Mouse (Mus musculus): ENCODE results near the gene Hrk. TPM values are rescaled to one million over a fixed set of nuclear protein-coding genes. Genes with fewer than 3 reads are reported as not detected.

Hrk gene
- 0.01 TPM in 1 of 2 replicates, not detected in the other for polyA plus RNA-seq (2015; fragmentation: Nextera tagmentation; extraction: Ambion mirVana)

DNA sequence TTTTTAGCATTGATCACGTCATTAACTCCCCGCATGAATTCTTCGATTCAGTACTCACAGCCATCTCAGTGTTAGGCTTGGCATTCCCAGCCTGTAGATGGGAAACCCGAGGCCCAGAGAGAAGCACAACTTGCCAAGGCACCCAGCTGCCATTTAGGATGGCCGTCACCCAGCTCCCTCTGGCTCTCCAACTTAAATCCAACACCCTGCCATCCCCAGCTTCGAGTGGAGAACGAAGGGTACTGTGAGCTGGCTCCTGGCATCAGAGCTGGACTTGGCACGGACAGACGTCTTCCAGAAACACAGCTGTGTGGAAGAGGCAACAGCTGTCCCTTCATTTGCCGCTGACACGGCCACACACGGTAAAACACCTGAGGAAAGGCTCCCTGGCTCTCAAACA lies at the start of gene Hrk:
Gene Hrk, plus strand, starts transcription at position 68 of the 400 bp plus-strand sequence.
- H3K27me3 ChIP-seq: peaks cover 90% of the 10 kb centered on the region
- no peak within 1 kb of the TSS for H3K27ac ChIP-seq
- ATAC-seq (ENCODE audit: low read depth) (no peak), DNase-seq (no peak)
- no peaks in the 10 kb centered on the region for H3K9me3 ChIP-seq (replicated peaks)
- WGBS (ENCODE audit: insufficient replicate concordance): 55% methylated on average over 12 of the region's 12 CpGs
- no peaks in the 10 kb centered on the region for H3K4me1 ChIP-seq (replicated peaks)
- H3K4me3 ChIP-seq (replicated peaks): no peak within 1 kb of the TSS
- H3K36me3 ChIP-seq: no peaks in the 10 kb centered on the region
- H3K4me2 ChIP-seq: no peak within 1 kb of the TSS
- no peak within 1 kb of the TSS for H3K9ac ChIP-seq

DNA sequence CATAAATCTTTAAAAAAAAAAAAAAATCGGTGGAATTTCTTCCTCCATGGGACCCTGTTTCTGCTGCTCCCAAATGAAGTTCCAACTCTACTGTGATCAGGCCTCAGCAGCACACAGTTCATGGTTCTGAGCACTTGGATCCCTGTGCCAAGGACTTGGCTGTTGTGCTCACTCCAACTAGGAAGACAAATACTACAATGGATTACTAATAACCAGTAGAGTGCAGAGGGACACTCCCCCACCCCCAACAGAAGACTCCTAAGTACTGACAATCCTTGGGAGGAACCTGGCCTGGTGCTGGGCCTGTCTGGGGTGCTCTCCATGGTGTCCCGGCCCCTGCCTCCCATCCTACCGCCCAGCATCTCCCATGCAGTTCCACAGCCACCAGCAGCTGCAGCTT lies 46.1 kb upstream of the Hrk start:
- no peak for ATAC-seq (ENCODE audit: low read depth)
- H3K36me3 ChIP-seq: peaks cover 31% of the 10 kb centered on the region
- H3K4me2 ChIP-seq: no peak overlapping the region
- H3K9me3 ChIP-seq (replicated peaks): no peaks in the 10 kb centered on the region
- WGBS (ENCODE audit: insufficient replicate concordance): 74% methylated on average over 3 of the region's 3 CpGs
- H3K27me3 ChIP-seq: no peaks in the 10 kb centered on the region
- no peak for DNase-seq
- H3K4me3 ChIP-seq (replicated peaks): no peak overlapping the region
- no peak overlapping the region for H3K9ac ChIP-seq
- peaks cover 9% of the 10 kb centered on the region; the same call in 1 of the 2 replicates for H3K4me1 ChIP-seq (replicated peaks)
- no peak overlapping the region for H3K27ac ChIP-seq

DNA sequence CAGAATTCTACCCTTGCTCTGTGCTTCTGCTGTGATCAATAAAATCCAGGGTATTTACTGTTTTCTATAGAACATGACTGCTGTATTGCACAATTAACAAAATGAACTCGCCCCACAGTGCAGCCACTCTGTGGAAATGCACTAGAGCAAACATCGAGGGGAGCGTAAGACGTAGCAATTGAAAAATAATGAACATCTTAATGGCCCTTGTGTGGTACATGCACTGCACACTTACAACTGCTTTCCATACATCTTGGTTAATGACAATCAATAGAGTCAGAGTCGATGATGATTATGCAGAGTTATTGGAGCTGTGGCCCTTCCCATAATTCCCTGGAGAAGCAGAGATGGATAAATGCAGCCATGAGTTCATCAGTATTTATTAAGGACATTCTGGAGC lies 45.5 kb upstream of the Hrk start:
- ATAC-seq (ENCODE audit: low read depth): no peak
- Histone ChIP-seq H3K4me3 (replicated peaks) (no peak overlapping the region), H3K9ac (no peak overlapping the region), H3K4me1 (replicated peaks) (peaks cover 9% of the 10 kb centered on the region; the same call in 1 of the 2 replicates), H3K36me3 (peaks cover 27% of the 10 kb centered on the region), H3K27me3 (no peaks in the 10 kb centered on the region), H3K9me3 (replicated peaks) (no peaks in the 10 kb centered on the region), H3K4me2 (no peak overlapping the region), H3K27ac (no peak overlapping the region)
- DNase-seq: no peak
- WGBS (ENCODE audit: insufficient replicate concordance): 87% methylated on average over 5 of the region's 5 CpGs

DNA sequence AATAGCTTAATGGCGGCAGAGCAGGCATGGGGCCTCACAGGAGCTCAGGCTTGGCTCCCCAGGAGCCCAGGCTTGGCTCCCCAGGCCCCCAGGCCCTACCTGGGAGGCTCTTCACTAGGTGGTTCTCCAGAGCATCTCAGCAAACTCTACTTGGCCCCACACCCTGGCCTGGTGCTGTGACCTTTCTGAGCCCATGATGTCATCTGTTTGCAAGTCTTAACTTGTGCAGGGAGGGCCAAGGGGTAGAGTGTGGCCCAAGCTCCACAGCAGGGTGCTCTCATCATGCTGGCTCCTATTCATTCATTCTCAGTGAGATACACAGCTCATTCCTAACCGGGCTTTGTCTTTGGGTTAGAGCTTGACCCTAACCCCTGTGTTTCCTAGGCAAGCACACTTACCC lies 43.8 kb upstream of the Hrk start:
- peaks cover 39% of the 10 kb centered on the region for H3K36me3 ChIP-seq
- no peak overlapping the region for H3K4me2 ChIP-seq
- no peak overlapping the region for H3K27ac ChIP-seq
- DNase-seq (no peak), ATAC-seq (ENCODE audit: low read depth) (peak; percentile 36; the same call in 1 of the 2 replicates)
- WGBS (ENCODE audit: insufficient replicate concordance): 76% methylated on average over 2 of the region's 2 CpGs
- H3K4me1 ChIP-seq (replicated peaks): peaks cover 9% of the 10 kb centered on the region; the same call in 1 of the 2 replicates
- no peak overlapping the region for H3K9ac ChIP-seq
- H3K27me3 ChIP-seq: no peaks in the 10 kb centered on the region
- no peak overlapping the region for H3K4me3 ChIP-seq (replicated peaks)
- H3K9me3 ChIP-seq (replicated peaks): no peaks in the 10 kb centered on the region

DNA sequence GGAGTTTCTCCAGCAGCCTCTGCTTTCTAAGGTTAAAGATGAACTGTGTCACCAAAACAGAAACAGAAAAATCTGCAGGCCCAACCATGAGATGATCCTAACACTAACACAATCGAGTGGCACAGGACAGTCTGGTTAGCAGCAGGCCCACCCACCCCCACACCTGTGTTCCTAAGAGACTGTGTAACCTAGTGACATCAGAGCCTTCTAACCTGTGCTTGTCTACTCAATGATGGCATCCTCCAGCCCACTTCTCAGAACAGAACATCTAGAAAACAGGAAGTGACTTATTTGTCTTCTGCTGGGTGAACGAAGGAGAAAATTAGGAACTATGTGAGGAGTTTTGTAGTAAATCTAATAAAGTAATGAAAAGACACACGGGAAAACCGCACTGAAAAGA lies 42.5 kb upstream of the Hrk start:
- Histone ChIP-seq H3K27ac (no peak overlapping the region), H3K4me1 (replicated peaks) (peaks cover 9% of the 10 kb centered on the region; the same call in 1 of the 2 replicates), H3K9ac (no peak overlapping the region), H3K4me2 (no peak overlapping the region), H3K27me3 (no peaks in the 10 kb centered on the region), H3K4me3 (replicated peaks) (no peak overlapping the region), H3K36me3 (peaks cover 48% of the 10 kb centered on the region), H3K9me3 (replicated peaks) (no peaks in the 10 kb centered on the region)
- no peak for ATAC-seq (ENCODE audit: low read depth)
- DNase-seq: no peak
- WGBS (ENCODE audit: insufficient replicate concordance): 68% methylated on average over 4 of the region's 4 CpGs

DNA sequence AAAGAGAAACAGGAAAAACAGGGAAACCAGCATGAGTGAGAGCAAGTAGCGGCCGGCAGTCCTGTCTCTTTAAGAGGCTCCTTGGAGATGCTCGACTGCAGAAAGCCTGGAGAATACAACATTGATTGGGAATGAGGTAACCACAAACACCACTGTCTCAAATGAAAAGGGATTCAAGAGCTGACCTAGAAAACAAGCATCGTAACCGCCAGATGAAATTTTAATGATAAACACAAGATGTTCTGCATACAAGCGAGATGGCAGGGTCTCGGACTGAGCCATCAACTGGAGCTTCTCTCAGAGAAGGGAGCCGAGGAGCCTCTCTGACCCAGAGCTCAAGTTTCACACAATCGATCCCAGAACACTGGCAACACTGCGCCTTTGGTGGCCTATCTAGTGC lies 41.4 kb upstream of the Hrk start:
- 77% methylated on average over 10 of the region's 10 CpGs for WGBS (ENCODE audit: insufficient replicate concordance)
- no peak overlapping the region for H3K9ac ChIP-seq
- H3K36me3 ChIP-seq: peaks cover 54% of the 10 kb centered on the region
- DNase-seq (no peak), ATAC-seq (ENCODE audit: low read depth) (no peak)
- H3K27ac ChIP-seq: no peak overlapping the region
- no peak overlapping the region for H3K4me2 ChIP-seq
- no peak overlapping the region for H3K4me3 ChIP-seq (replicated peaks)
- no peaks in the 10 kb centered on the region for H3K27me3 ChIP-seq
- no peaks in the 10 kb centered on the region for H3K9me3 ChIP-seq (replicated peaks)
- peaks cover 9% of the 10 kb centered on the region; the same call in 1 of the 2 replicates for H3K4me1 ChIP-seq (replicated peaks)

DNA sequence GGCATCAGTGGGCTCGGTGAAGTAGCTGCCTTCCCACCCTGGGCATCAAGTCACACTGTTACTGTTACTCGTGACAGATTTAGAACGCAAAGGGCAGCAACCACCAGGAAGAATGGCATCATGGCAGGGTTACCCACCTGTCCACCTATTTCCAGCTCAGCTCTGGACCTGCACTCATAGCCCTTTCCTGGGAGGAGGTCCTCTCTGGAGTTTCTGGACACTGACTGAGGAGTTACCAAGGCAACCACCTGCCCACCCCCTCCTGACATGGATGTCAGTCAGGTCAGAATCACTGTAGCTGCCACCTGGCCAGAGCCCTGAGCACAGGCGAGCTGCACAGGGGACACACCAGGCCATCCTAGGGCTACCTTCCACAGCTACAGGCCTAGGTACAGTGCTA lies 37.8 kb upstream of the Hrk start:
- WGBS (ENCODE audit: insufficient replicate concordance): 85% methylated on average over 4 of the region's 4 CpGs
- no peaks in the 10 kb centered on the region for H3K9me3 ChIP-seq (replicated peaks)
- H3K27me3 ChIP-seq: no peaks in the 10 kb centered on the region
- ATAC-seq (ENCODE audit: low read depth) (no peak), DNase-seq (no peak)
- peaks cover 44% of the 10 kb centered on the region for H3K36me3 ChIP-seq
- no peak overlapping the region for H3K9ac ChIP-seq
- no peaks in the 10 kb centered on the region for H3K4me1 ChIP-seq (replicated peaks)
- no peak overlapping the region for H3K27ac ChIP-seq
- H3K4me2 ChIP-seq: no peak overlapping the region
- no peak overlapping the region for H3K4me3 ChIP-seq (replicated peaks)

DNA sequence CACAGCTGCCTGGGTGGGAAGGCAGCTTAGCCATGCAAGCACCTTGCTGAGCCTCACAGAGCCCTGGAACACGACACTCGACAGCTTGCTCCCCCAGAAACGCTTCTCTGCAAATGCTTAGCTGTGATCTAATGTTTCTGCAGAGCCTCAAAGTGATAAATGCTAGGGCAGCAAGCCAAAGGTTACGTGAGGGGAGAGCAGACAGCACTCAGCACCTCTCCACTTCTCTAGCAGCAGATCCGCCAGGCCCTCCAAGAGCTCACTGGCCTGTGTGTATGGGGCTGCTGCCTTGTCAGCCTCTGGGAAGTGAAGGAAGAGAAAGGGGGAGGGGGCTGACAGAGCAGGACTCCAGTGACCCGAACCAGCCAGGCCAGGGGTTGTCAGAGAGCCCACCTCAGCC lies 36.2 kb upstream of the Hrk start:
- no peak for ATAC-seq (ENCODE audit: low read depth)
- no peaks in the 10 kb centered on the region for H3K9me3 ChIP-seq (replicated peaks)

DNA sequence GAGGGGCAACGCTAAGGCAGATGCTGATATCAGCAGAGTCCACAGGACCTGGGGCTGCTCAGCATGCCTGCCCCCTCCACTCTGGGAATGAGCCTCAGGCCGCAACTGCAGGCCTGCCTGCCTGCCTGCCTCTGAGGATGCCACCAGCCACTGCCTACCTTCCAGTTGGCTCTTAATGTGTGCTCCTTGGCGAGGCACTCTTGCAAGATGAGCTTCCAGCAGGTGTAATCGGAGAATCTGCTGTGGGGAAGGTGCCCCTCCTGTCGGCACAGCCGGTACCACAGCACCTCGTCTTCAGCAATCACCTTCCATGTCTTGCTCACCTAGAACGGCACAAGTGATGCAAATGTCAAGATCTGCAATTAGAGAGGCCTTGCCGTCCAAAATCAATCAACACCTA lies 35.8 kb upstream of the Hrk start:
- ATAC-seq (ENCODE audit: low read depth) (no peak), DNase-seq (no peak)
- Histone ChIP-seq H3K9ac (no peak overlapping the region), H3K4me2 (no peak overlapping the region), H3K36me3 (peaks cover 52% of the 10 kb centered on the region), H3K27ac (no peak overlapping the region), H3K9me3 (replicated peaks) (no peaks in the 10 kb centered on the region), H3K4me3 (replicated peaks) (no peak overlapping the region), H3K4me1 (replicated peaks) (no peaks in the 10 kb centered on the region), H3K27me3 (no peaks in the 10 kb centered on the region)
- WGBS (ENCODE audit: insufficient replicate concordance): 80% methylated on average over 9 of the region's 9 CpGs

More for the DNA sequence above, 36.2 kb upstream of the Hrk start:
- H3K4me2 ChIP-seq: no peak overlapping the region
- no peaks in the 10 kb centered on the region for H3K4me1 ChIP-seq (replicated peaks)
- WGBS (ENCODE audit: insufficient replicate concordance): 77% methylated on average over 6 of the region's 6 CpGs
- H3K9ac ChIP-seq: no peak overlapping the region
- H3K27ac ChIP-seq: no peak overlapping the region
- peaks cover 52% of the 10 kb centered on the region for H3K36me3 ChIP-seq
- no peaks in the 10 kb centered on the region for H3K27me3 ChIP-seq
- H3K4me3 ChIP-seq (replicated peaks): no peak overlapping the region
- no peak for DNase-seq

DNA sequence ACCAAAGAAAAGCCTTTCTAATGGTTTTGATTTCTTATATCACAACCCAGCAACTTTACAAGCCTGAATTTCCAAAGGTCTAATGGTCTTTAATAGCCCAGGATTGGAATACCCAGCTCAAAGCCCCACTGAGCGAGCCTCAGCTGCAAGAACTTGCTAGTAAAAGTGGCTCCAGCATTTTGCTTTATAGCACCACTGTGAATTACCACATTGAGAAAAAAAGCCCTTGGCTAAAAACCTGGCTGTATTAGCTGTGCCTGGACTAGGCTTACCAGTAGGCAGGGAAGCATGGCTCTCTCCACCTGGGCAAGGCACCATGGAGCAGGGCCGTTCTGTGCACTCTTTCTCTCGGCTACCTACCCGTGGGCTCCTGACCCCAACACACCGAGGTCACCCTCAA lies 28.1 kb upstream of the Hrk start:
- Histone ChIP-seq H3K9ac (no peak overlapping the region), H3K27ac (no peak overlapping the region), H3K9me3 (replicated peaks) (no peaks in the 10 kb centered on the region), H3K36me3 (peaks cover 48% of the 10 kb centered on the region), H3K27me3 (no peaks in the 10 kb centered on the region), H3K4me2 (no peak overlapping the region), H3K4me1 (replicated peaks) (no peaks in the 10 kb centered on the region), H3K4me3 (replicated peaks) (no peak overlapping the region)
- 78% methylated on average over 5 of the region's 5 CpGs for WGBS (ENCODE audit: insufficient replicate concordance)
- no peak for DNase-seq
- ATAC-seq (ENCODE audit: low read depth): no peak

DNA sequence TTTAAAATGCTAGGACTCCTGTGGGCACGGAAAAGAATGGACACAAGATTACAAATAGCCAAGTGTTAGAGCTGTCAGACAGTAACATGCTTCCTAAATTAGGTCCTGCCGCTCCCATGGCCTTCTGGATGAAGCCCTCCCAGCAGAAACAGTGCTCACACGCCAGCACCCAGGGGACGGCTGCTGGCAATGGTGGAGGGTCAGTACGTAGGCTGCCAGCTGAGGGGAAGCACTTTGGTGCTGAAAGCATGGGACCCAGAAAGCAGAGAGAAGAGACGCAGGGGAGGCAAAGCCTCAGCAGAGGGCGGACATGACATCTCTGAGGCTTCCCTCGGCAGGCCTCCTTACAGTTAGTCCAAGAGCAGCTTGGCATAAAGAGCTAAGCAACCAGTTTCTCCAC lies 24.8 kb upstream of the Hrk start:
- Histone ChIP-seq H3K4me2 (no peak overlapping the region), H3K4me3 (replicated peaks) (no peak overlapping the region), H3K36me3 (peaks cover 54% of the 10 kb centered on the region), H3K27me3 (no peaks in the 10 kb centered on the region), H3K9ac (no peak overlapping the region), H3K9me3 (replicated peaks) (no peaks in the 10 kb centered on the region), H3K4me1 (replicated peaks) (peaks cover 12% of the 10 kb centered on the region; the same call in 1 of the 2 replicates), H3K27ac (no peak overlapping the region)
- no peak for ATAC-seq (ENCODE audit: low read depth)
- DNase-seq: no peak
- 85% methylated on average over 8 of the region's 8 CpGs for WGBS (ENCODE audit: insufficient replicate concordance)

DNA sequence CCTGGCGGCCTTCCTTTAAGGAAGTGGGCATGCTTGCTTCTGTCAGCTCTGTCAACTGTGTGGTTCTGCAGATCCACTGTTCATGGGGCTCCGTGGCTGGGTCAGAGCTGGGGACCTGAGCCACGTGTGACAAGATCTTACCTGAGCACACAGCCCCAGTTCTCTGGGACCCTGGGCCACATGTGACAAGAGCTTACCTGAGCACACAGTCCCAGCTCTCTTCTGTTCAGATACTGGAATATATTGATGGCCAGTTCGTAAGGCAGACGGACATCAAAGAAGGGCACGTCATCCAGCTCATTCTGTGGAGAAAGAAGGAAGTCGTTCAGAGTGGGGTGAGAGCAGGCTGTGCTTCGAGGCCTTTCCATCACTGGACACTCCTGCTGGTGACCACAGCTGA lies 22.0 kb upstream of the Hrk start:
- WGBS (ENCODE audit: insufficient replicate concordance): 72% methylated on average over 8 of the region's 8 CpGs
- H3K9ac ChIP-seq: no peak overlapping the region
- H3K27ac ChIP-seq: no peak overlapping the region
- ATAC-seq (ENCODE audit: low read depth) (no peak), DNase-seq (no peak)
- H3K9me3 ChIP-seq (replicated peaks): no peaks in the 10 kb centered on the region
- no peak overlapping the region for H3K4me2 ChIP-seq
- no peaks in the 10 kb centered on the region for H3K27me3 ChIP-seq
- peaks cover 50% of the 10 kb centered on the region for H3K36me3 ChIP-seq
- no peak overlapping the region for H3K4me3 ChIP-seq (replicated peaks)
- H3K4me1 ChIP-seq (replicated peaks): peaks cover 17% of the 10 kb centered on the region

Measured in liver, embryonic 13.5 days (tissue).